Mouse (Mus musculus) naive thymus-derived CD4-positive, alpha-beta T cell, adult 2 months (primary cell): ENCODE data around the gene Aadacl4.
"Not testable (repeated sequence)": the region's sequence is repeated elsewhere in the genome, so short reads cannot be mapped to it uniquely, and the experiment has no call there.

Source experiments
- DNase-seq: peaks from one replicate; pipeline ENCODE4 v3.0.0-alpha.2; 2011; ENCODE audit warnings: low read depth

Aadacl4 gene

DNA sequence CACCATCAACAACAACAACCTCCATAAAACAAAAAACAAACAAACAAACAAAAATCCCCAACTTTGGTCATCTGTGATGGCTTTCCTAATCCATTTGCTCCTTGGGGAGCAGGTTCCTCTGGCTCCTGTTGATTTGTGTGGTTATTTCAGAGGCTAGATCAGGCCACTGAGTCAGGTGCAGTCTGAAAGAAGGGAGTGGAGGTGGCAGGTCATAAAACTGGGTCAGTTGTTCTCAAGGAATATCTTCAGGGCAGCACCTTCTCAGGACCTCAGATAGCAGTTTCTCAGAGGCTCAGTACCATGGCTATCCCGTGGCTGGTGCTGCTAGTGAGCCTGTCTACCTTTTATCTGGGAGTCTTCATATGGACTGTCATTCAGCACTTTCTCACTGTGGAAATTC, at the start of gene Aadacl4:
Gene Aadacl4, plus strand, starts transcription at position 301 of the 400 bp plus-strand sequence.
- DNase-seq, result no peak

DNA sequence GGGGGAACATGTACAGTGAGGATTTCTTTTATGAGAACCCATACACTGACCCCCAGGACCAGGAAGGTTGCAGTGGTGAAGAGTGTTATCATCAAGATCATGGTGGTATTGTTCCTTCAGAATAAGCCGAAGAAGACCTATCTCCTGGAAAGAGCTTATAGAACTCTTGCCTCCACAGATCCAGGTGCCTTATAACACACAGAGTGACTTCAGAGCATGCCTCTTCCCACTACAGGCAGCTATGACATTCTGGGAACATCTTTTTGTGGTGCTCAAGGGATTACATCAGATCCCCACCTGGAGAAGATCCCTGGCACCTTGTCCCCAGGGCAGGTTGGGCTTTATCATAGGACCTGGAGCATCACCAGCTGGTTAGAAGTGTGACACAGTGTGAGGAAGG, 48.5 kb upstream of the Aadacl4 start, which contains the start of gene Gm13124:
Gene Gm13124, minus strand, starts transcription at position 101 of the 400 bp plus-strand sequence.
- no peak for DNase-seq

DNA sequence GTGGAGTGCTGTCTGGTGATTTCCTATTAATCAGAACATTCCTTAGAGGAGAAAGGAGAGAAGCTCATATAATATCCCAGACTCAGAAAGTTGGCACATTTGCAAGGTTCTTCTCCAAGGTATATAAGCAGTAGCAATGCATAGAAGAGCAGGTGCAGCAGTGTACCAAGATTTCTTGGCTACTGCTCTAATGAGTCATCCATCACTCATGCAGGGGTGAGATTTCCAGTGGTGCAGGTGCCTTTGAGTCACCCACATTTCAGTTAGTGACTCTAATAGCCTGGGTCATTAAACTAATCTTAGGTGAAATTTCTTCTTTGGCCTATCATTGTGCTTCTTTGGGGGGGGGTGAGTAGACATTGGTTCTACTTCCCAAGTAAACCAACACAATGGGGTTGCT, 45.8 kb upstream of the Aadacl4 start:
- DNase-seq, result no peak

DNA sequence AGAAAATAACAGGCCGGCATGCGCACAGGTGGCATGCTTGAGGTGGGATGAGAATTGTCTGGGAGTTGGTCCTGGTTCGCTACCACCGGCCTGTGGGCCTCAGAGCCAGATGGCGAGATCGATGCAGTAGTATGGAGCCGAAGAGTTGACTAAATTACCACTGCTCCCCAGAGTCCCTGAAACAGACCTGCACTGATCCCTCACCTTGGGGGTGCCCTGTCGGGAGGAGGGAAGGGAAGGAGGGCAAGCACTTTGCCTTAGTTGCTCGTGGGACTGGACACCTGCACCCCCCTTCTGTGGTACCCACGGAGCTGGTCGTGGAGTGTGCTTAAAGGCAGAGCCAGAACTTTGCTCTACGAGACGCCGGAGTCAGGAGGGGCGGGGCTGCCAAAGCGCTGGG, 27.3 kb upstream of the Aadacl4 start:
- not testable (repeated sequence) for DNase-seq

DNA sequence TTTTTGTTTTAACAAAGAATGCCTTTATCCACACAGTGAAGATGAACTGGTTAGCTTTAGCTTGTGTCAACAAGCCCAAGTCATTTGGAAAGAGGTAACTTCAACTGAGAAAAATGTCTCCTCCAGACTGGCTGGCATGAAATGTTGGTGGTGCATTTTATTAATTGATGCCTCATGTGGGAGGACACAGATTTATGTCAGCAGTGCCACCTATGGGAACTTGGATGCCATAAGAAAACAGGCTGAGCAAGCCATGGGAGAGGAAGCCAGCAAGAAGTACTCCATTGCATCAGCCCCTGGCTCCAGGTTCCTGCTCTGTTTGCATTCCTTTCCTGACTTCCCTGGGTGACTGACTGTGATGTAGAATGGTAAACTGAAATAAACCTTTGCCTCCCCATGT, 20.7 kb upstream of the Aadacl4 start:
- DNase-seq, result no peak

DNA sequence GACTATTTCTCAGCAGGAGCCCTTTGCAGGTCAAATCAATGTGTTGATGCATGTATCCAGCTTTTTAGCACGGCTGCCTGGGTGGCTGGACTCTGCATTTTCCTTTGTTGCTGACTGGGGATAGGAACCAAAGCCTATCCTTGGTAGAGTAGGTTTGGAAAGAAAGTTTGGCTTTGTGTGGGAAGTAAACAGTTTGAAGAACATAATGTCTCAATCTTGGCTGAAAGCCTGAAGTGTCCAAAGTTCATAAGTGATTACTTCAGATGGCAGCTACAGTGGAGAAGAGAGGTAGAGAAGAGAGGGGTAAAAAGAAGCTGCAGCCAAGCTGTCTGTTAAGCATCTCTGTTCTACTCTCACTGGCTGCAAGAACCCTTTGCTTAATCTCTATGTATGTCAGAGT, 1.1 kb downstream of the Aadacl4 start:
- no peak for DNase-seq

DNA sequence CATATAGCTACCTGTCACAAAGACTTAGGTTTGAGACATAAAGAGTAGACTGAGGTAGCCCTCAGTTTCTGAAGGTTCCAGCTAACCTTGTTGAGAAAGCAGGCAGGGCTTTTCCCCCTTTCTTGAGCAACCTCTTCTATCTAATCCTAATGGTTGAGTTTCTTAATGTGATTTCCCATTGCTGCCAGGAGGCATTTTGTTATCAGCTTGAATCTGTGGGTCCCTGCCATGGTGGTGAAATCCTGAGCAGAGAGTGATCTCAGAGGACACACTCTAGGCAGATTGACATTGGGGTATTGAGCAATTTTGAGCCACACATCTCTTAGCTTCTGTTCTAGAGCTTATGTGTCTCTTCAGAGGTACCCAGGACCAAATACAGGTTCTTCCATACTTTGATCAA, 24.8 kb downstream of the Aadacl4 start:
- no peak for DNase-seq
